8 mouse cellular contexts compared by ENCODE assay signal in the genomic region with DNA sequence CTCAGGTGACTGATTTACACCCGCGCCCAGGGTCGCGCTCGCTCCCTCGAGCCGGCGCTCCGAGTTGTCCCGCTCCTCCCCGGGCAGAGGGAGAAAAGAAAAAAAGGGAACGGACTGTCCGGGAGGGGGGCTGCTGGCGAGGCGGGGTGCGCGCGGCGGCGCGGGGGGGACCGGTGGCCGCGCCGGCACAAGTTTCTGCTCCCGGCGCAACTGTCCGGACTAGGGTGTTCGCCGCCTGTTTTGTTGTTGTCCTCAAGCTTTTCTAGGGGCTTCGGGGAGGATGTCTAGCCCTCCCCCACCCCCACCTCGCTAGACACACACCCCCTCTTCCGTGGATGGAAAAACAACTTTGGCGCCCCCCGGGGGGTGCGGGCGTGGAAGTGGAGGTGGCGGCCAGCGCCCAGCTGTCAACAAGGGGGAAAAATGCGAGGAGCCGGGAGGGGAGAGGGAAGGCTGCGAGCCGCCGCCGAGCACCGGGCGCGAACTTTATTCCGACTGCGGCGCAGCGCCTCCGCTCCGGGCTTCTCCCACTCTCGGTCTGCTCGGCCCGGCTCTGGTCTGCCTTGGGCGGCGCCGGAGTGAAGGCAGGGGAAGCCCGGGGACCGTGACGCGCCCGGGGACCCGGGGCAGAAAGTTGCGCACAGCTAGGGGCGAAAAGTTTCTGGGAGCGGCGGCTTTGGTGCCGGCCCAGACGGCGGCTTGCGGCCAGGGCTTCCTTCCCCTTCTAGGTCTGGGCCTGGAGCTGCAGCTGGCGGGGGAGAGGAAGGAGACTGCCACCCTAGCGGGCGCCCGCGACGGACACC. TPM values are rescaled to one million over a fixed set of nuclear protein-coding genes. Genes with fewer than 3 reads are reported as not detected.
A peak's percentile ranks its signal among the peaks of the same experiment; 100 is the strongest.
DNase-seq lines count a peak whose midpoint lies in the region; ATAC-seq and TF ChIP-seq lines count a peak whose summit lies in the region.

Gene Bnc2, minus strand, starts transcription at position 105 of the 803 bp plus-strand sequence.

- H3K27ac ChIP-seq in embryonic facial prominence, embryonic 14.5 days (replicated peaks; ENCODE audit: low read depth, low read length), result peak within 1 kb of the TSS; percentile 97
- no peak within 1 kb of the TSS for H3K27ac ChIP-seq in heart, embryonic 14.5 days (replicated peaks in 1 of 2; ENCODE audit: control insufficient read depth in 1 of 2, insufficient read depth in 1 of 2, low read depth in 2 of 2, low read length in 2 of 2)
- peak within 1 kb of the TSS; percentile 33 for H3K27ac ChIP-seq in kidney, postnatal 0 days

- no peaks in the 10 kb centered on the region for H3K36me3 ChIP-seq in embryonic facial prominence, embryonic 14.5 days (ENCODE audit: control insufficient read depth, insufficient read depth, low read length)
- H3K36me3 ChIP-seq in heart, embryonic 14.5 days (ENCODE audit: control insufficient read depth, insufficient read depth, low read length), result no peaks in the 10 kb centered on the region
- no peaks in the 10 kb centered on the region for H3K36me3 ChIP-seq in kidney, postnatal 0 days (ENCODE audit: insufficient read depth, low read length)

- peak; percentile 65 for ATAC-seq in embryonic facial prominence, embryonic 14.5 days (ENCODE audit: low read depth)
- peak; percentile 69 for ATAC-seq in heart, embryonic 14.5 days (ENCODE audit: insufficient number of reproducible peaks, insufficient read depth, low FRiP score, low read depth)
- ATAC-seq in kidney, postnatal 0 days (replicated peaks; ENCODE audit: low FRiP score, low read depth), result peak; percentile 78
- no peak for ATAC-seq in megakaryocyte-erythroid progenitor cell, adult 5-6 weeks (replicated peaks; ENCODE audit: low FRiP score, low TSS enrichment, poor library complexity, severe bottlenecking)

- H3K9ac ChIP-seq in embryonic facial prominence, embryonic 14.5 days (ENCODE audit: low read depth, low read length), result peak within 1 kb of the TSS; percentile 92
- H3K9ac ChIP-seq in heart, embryonic 14.5 days (ENCODE audit: low read length), result peak within 1 kb of the TSS; percentile 63
- H3K9ac ChIP-seq in kidney, postnatal 0 days (ENCODE audit: low read depth, low read length), result peak within 1 kb of the TSS; percentile 47

- H3K27me3 ChIP-seq in embryonic facial prominence, embryonic 14.5 days (replicated peaks; ENCODE audit: control insufficient read depth, insufficient read depth, low read length), result peaks cover 16% of the 10 kb centered on the region
- peaks cover 66% of the 10 kb centered on the region for H3K27me3 ChIP-seq in heart, embryonic 14.5 days (ENCODE audit: control insufficient read depth, insufficient read depth, low read length)
- peaks cover 6% of the 10 kb centered on the region; the same call in 1 of the 2 replicates for H3K27me3 ChIP-seq in kidney, postnatal 0 days (ENCODE audit: insufficient read depth, low read length)

- peak; percentile 48 for DNase-seq in 3T3-L1 (ENCODE audit: low read depth, low spot score)
- peak; percentile 86 for DNase-seq in NIH3T3 (ENCODE audit: low read depth)
- DNase-seq in embryonic facial prominence, embryonic 14.5 days (ENCODE audit: low spot score), result peak; percentile 75
- DNase-seq in kidney, postnatal 0 days (ENCODE audit: low spot score), result peak; percentile 77
- peak; percentile 39 for DNase-seq in lung, postnatal 14 days
- peak; percentile 13 for DNase-seq in right cerebral cortex, postnatal 25 days

- TF ChIP-seq CTCF in kidney, postnatal 0 days (IDR thresholded peaks at IDR 0.05; ENCODE audit: low read depth), result no peak

- peaks cover 22% of the 10 kb centered on the region for H3K4me1 ChIP-seq in embryonic facial prominence, embryonic 14.5 days (ENCODE audit: control insufficient read depth, insufficient read depth, low read length)
- peaks cover 0 to 5% of the 10 kb centered on the region in 2 experiments; a peak in 1 of 4 replicates for H3K4me1 ChIP-seq in heart, embryonic 14.5 days (ENCODE audit: control insufficient read depth in 2 of 2, insufficient read depth in 2 of 2, low read length in 2 of 2)
- no peaks in the 10 kb centered on the region; the same call in 1 of the 2 replicates for H3K4me1 ChIP-seq in kidney, postnatal 0 days (replicated peaks; ENCODE audit: insufficient read depth, low read length)

- H3K9me3 ChIP-seq in embryonic facial prominence, embryonic 14.5 days (ENCODE audit: control insufficient read depth, low read length), result no peaks in the 10 kb centered on the region
- no peaks in the 10 kb centered on the region for H3K9me3 ChIP-seq in heart, embryonic 14.5 days (ENCODE audit: control insufficient read depth, low read length)
- H3K9me3 ChIP-seq in kidney, postnatal 0 days (replicated peaks; ENCODE audit: low read length), result no peaks in the 10 kb centered on the region

- peak within 1 kb of the TSS; percentile 89 for H3K4me2 ChIP-seq in embryonic facial prominence, embryonic 14.5 days (ENCODE audit: low read depth, low read length)
- peak within 1 kb of the TSS; percentile 99 for H3K4me2 ChIP-seq in heart, embryonic 14.5 days (ENCODE audit: low read length)
- peak within 1 kb of the TSS; percentile 99 for H3K4me2 ChIP-seq in kidney, postnatal 0 days (ENCODE audit: low read length)

- WGBS in embryonic facial prominence, embryonic 14.5 days, result 1% methylated on average over 51 of the region's 80 CpGs
- under 1% methylated on average over 68 of the region's 80 CpGs for WGBS in heart, embryonic 14.5 days
- WGBS in kidney, postnatal 0 days, result under 1% methylated on average over 74 of the region's 80 CpGs

- peak within 1 kb of the TSS; percentile 83 for H3K4me3 ChIP-seq in embryonic facial prominence, embryonic 14.5 days (ENCODE audit: low read depth, low read length)
- peak within 1 kb of the TSS; percentile 56 to 63 for H3K4me3 ChIP-seq in heart, embryonic 14.5 days (ENCODE audit: control insufficient read depth in 1 of 2, insufficient read depth in 1 of 2, low read depth in 1 of 2, low read length in 2 of 2)
- peak within 1 kb of the TSS; percentile 67 for H3K4me3 ChIP-seq in kidney, postnatal 0 days (replicated peaks; ENCODE audit: low read depth, low read length)

RNA-seq across cellular contexts. Expression of gene Bnc2, which starts in this region (rescaled TPM):
- polyA plus RNA-seq in embryonic facial prominence, embryonic 14.5 days (2014; fragmentation: Nextera tagmentation; extraction: Ambion mirVana), result 23.9 and 26.3 TPM in 2 replicates
- polyA plus RNA-seq in heart, embryonic 14.5 days (2014; fragmentation: Nextera tagmentation; extraction: Ambion mirVana), result 0.92 and 1.4 TPM in 2 replicates
- 4.4 and 4.8 TPM in 2 replicates for polyA plus RNA-seq in kidney, postnatal 0 days (2015; fragmentation: Nextera tagmentation; extraction: Ambion mirVana)
- total RNA-seq in megakaryocyte-erythroid progenitor cell, adult 5-6 weeks (2014; fragmentation: Nextera tagmentation), result not detected in 2 replicates
- total RNA-seq in megakaryocyte-erythroid progenitor cell, adult 5-6 weeks (2017), result not detected in 2 replicates

Comparison
In these comparisons a context has a peak if more than half of its experiments do, and no peak if none do; other contexts are left out.
1. DNase-seq: peak in every context shown above with its lines; median percentile 86 in NIH3T3; 77 in kidney, postnatal 0 days; 75 in embryonic facial prominence, embryonic 14.5 days; 48 in 3T3-L1; 39 in lung, postnatal 14 days; 13 in right cerebral cortex, postnatal 25 days.
2. H3K27ac ChIP-seq: peak in embryonic facial prominence, embryonic 14.5 days (single experiment) and kidney, postnatal 0 days (single experiment); none in heart, embryonic 14.5 days (0 of 2).
3. Peak in every context shown above with its lines, with median percentiles within 50 percentile points of each other: H3K4me2 ChIP-seq, H3K4me3 ChIP-seq and H3K9ac ChIP-seq.